Mouse (Mus musculus) lung, postnatal 0 days (tissue): Measurements from ENCODE around the gene Herc6. TPM values are rescaled to one million over a fixed set of nuclear protein-coding genes. Genes with fewer than 3 reads are reported as not detected.
A peak's percentile ranks its signal among the peaks of the same experiment; 100 is the strongest.

Experiments
- ATAC-seq: fragments of 200-750 bp; cut with Nextera tagmentation; 2 replicates; pipeline ENCODE4 v1.8.0; 2017; ENCODE audit warnings: moderate library complexity
- DNase-seq: peaks from one replicate; pipeline ENCODE4 v3.0.0-alpha.2; 2016; ENCODE audit warnings: low spot score
- H3K27ac ChIP-seq: fragments of 300-500 bp; sonication (generic); 2 replicates; pipeline ENCODE4 v1.5.1; 2014; ENCODE audit warnings: antibody characterized with exemption, mild to moderate bottlenecking, low read length, mixed read lengths
- H3K27me3 ChIP-seq: fragments of 300-500 bp; sonication (generic); replicated peaks from 2 replicates; pipeline ENCODE4 v1.6.1; 2014; ENCODE audit warnings: low read length, mixed read lengths; ENCODE audit not compliant: insufficient read depth
- H3K36me3 ChIP-seq: fragments of 300-500 bp; sonication (generic); 2 replicates; pipeline ENCODE4 v1.6.1; 2014; ENCODE audit warnings: low read length, mixed read lengths; ENCODE audit not compliant: insufficient read depth
- H3K4me1 ChIP-seq: fragments of 300-500 bp; sonication (generic); 2 replicates; pipeline ENCODE4 v1.6.1; 2014; ENCODE audit warnings: antibody characterized with exemption, low read depth, low read length, mixed read lengths; ENCODE audit not compliant: insufficient read depth
- H3K4me2 ChIP-seq: fragments of 300-500 bp; sonication (generic); replicated peaks from 2 replicates; pipeline ENCODE4 v1.6.1; 2014; ENCODE audit warnings: low read depth, mild to moderate bottlenecking, low read length, moderate library complexity, mixed read lengths
- H3K4me3 ChIP-seq: fragments of 300-500 bp; sonication (generic); 2 replicates; pipeline ENCODE4 v1.5.1; 2014; ENCODE audit warnings: low read depth, low read length
- H3K9ac ChIP-seq: fragments of 300-500 bp; sonication (generic); replicated peaks from 2 replicates; pipeline ENCODE4 v1.6.1; 2014; ENCODE audit warnings: low read depth, mild to moderate bottlenecking
- H3K9me3 ChIP-seq: fragments of 300-500 bp; sonication (generic); 2 replicates; pipeline ENCODE4 v1.6.1; 2016; ENCODE audit warnings: low read length, mixed read lengths
- CTCF ChIP-seq: IDR thresholded peaks from 2 replicates; pipeline ENCODE4 v1.5.1; 2016; ENCODE audit warnings: antibody characterized with exemption, mild to moderate bottlenecking
- EP300 ChIP-seq: IDR thresholded peaks from 2 replicates; pipeline ENCODE4 v1.6.1; 2016; ENCODE audit warnings: antibody characterized with exemption, mild to moderate bottlenecking, control low read depth
- WGBS: fragments of 180-500 bp; shearing (Covaris S2); extraction: QIAGEN DNeasy Blood & Tissue Kit; methylation state at CpG from one replicate; pipeline ENCODE4 v1.1.7; 2014; 5-methylcytosine and 5-hydroxymethylcytosine counted together
- polyA plus RNA-seq: library from polyadenylated mRNA; unstranded; fragments of >200 nt; fragmentation: Nextera tagmentation; extraction: Ambion mirVana; gene quantifications from 2 replicates; pipeline ENCODE4 v1.2.1, GENCODE M21; 2015

Gene Herc6
- polyA plus RNA-seq, 1 experiment from 2014 or later: 3.5 TPM

DNA sequence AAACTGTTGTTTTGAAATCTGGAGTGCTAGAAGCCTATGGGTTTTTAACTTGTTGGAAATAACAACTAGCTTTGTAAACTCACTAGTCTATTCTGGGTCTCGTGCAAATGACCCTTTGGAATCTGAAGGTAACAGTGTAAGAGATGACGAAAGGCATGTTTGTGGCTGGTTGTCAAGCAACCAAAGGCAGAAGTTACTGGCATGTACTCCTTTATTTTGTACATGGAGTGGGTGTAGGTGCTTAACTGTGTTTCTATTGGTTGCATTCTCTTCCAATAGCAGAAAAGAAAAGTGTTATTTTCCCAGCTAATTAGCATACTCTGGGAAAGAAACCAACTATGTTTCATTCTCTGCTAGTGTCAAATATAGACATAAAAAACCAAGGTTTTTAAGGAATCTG lies 35.9 kb upstream of the Herc6 start:
- WGBS: 44% methylated on average over 2 of the region's 2 CpGs
- no peaks in the 10 kb centered on the region for H3K27me3 ChIP-seq
- peak; percentile 66 for TF ChIP-seq EP300
- no peak for TF ChIP-seq CTCF
- no peaks in the 10 kb centered on the region for H3K4me1 ChIP-seq
- H3K27ac ChIP-seq: no peak overlapping the region
- no peak overlapping the region for H3K9ac ChIP-seq
- ATAC-seq (peak; percentile 90), DNase-seq (peak; percentile 89)
- no peaks in the 10 kb centered on the region for H3K9me3 ChIP-seq
- H3K36me3 ChIP-seq: no peaks in the 10 kb centered on the region
- H3K4me3 ChIP-seq: no peak overlapping the region
- no peak overlapping the region for H3K4me2 ChIP-seq

DNA sequence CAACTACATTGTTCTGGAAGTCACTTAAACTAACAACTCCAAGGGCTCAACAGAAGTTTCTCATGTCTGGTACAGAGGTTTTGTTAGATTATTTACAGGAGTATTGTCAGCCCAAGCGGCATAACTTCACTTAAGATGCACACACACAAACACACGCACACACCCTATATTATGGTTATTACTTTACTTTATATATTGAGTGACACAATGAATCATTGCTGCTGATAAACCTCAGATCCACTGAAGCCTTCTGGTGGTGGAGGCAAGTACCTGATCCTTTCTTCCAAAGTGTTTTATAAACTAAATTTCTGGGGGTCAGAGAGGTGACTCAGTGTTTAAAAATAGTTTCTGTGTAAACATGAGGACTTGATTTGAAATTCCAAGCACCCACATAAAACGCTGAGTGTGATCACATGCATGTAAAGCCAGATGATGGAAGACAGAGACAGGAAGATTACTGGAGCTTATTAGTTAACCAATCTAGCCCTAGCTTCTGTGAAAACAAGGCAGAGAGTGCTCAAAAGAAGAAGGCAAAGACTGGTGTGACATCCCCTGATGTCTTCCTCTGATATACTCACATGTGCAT lies 29.5 kb upstream of the Herc6 start:
- 36% methylated on average over 3 of the region's 3 CpGs for WGBS
- no peak overlapping the region for H3K4me3 ChIP-seq

DNA sequence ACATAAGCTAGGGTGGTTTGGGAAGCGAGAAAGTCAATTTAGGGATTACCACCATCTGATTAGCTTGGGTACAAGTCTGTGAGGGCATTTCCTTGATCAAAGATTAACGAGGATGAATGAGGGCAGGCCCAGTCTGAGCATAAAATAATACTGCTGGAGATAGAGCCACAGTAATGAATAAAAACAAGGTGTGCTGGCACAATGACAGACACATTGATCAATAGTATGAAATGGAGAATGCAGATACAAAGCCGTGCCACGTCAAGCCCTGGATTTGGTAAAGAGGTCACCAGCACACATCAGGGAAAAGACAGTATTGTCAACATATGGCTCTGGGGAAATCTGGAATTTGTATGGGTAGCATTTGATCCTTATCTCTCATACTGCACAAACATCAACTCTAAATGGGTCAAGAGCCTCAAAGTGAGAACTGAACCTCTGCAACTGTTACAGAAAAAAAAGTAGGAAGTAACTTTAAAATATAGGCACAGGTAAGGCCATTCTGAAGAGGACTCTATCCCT lies 22.9 kb upstream of the Herc6 start:
- Histone ChIP-seq H3K4me3 (no peak overlapping the region), H3K36me3 (no peaks in the 10 kb centered on the region), H3K9me3 (no peaks in the 10 kb centered on the region), H3K27me3 (no peaks in the 10 kb centered on the region), H3K4me1 (no peaks in the 10 kb centered on the region), H3K4me2 (no peak overlapping the region), H3K27ac (no peak overlapping the region), H3K9ac (no peak overlapping the region)
- no peak for ATAC-seq
- 48% methylated on average over 4 of the region's 4 CpGs for WGBS
- no peak for DNase-seq
- TF ChIP-seq EP300: no peak

More for the DNA sequence above, 29.5 kb upstream of the Herc6 start:
- DNase-seq: no peak
- Histone ChIP-seq H3K9ac (no peak overlapping the region), H3K9me3 (no peaks in the 10 kb centered on the region), H3K27ac (no peak overlapping the region), H3K4me2 (no peak overlapping the region), H3K36me3 (no peaks in the 10 kb centered on the region), H3K4me1 (no peaks in the 10 kb centered on the region), H3K27me3 (no peaks in the 10 kb centered on the region)
- no peak for ATAC-seq
- no peak for TF ChIP-seq EP300
- no peak for TF ChIP-seq CTCF

DNA sequence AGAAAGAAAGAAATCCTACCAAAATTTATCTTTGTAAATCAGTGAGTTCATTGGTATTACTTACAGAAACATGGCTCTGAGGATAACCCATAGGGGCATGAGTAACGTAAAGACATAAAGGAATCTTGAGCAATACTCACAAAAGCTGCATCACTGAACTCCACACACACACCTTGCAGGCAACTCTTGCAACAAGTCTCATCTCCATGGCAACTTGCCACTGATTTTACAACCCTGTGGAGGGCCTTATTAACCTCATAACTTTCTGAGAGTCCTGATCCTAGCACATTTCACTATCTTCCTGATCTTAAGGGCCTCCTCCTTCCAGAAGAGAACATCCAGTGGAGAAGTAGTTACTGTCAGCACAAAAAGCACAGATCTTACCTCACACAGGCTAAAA lies 17.3 kb upstream of the Herc6 start:
- H3K4me2 ChIP-seq: no peak overlapping the region
- H3K4me1 ChIP-seq: no peaks in the 10 kb centered on the region
- no peak overlapping the region for H3K27ac ChIP-seq
- H3K36me3 ChIP-seq: no peaks in the 10 kb centered on the region
- no peak overlapping the region for H3K4me3 ChIP-seq
- 87% methylated on average over 1 of the region's 1 CpGs for WGBS
- no peak for DNase-seq
- no peak overlapping the region for H3K9ac ChIP-seq
- ATAC-seq: no peak
- H3K9me3 ChIP-seq: no peaks in the 10 kb centered on the region
- no peaks in the 10 kb centered on the region for H3K27me3 ChIP-seq
- no peak for TF ChIP-seq EP300
- TF ChIP-seq CTCF: no peak

DNA sequence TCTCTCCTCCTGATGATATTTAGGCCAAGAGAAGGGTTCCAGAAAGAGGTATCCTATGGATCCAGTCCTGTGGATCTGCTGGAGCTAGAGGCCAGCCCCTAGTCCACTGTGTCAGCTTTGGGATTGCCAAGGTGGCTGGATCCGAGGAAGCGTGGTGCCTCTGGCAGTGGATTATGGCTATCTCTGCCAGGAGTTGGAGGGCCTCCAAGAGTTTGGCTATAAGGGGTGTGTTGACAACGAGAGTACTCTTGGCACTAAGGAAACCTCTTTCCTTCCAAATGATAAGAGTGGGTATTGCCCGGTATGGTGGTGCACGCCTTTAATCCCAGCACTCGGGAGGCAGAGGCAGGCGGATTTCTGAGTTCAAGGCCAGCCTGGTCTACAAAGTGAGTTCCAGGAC lies 15.3 kb upstream of the Herc6 start:
- ATAC-seq: no peak
- Histone ChIP-seq H3K9me3 (no peaks in the 10 kb centered on the region), H3K4me1 (no peaks in the 10 kb centered on the region), H3K4me3 (no peak overlapping the region), H3K4me2 (no peak overlapping the region), H3K36me3 (no peaks in the 10 kb centered on the region), H3K27me3 (no peaks in the 10 kb centered on the region), H3K9ac (no peak overlapping the region), H3K27ac (no peak overlapping the region)
- DNase-seq: no peak
- 81% methylated on average over 7 of the region's 7 CpGs for WGBS
- TF ChIP-seq CTCF (no peak), EP300 (no peak)

DNA sequence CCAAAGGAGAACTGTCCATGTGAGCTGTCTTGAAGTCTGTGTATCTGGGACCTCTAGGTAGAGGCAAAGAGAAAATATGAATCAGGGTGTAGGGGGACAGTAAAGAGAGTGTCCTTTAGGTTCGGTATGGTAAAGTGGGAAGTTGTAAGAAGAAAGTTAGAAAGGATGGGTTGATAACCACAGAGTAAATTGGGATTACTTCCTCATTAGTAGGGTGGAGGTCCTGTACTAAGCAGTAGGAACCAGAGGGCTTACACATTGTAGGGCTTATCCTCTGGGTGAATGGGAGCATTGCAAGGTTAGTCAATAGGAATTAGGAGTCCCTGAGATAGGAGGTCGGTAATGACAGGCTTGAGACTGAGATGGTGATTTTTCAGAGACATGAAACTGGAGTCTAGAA lies 13.2 kb upstream of the Herc6 start:
- no peaks in the 10 kb centered on the region for H3K27me3 ChIP-seq
- no peak overlapping the region for H3K4me3 ChIP-seq
- no peak overlapping the region for H3K4me2 ChIP-seq
- H3K9ac ChIP-seq: no peak overlapping the region
- no peaks in the 10 kb centered on the region for H3K9me3 ChIP-seq
- TF ChIP-seq CTCF (no peak), EP300 (no peak)
- ATAC-seq (no peak), DNase-seq (no peak)
- WGBS: 87% methylated on average over 2 of the region's 2 CpGs
- H3K27ac ChIP-seq: no peak overlapping the region
- no peaks in the 10 kb centered on the region for H3K36me3 ChIP-seq
- no peaks in the 10 kb centered on the region for H3K4me1 ChIP-seq
